Mouse (Mus musculus) spleen, adult 12 weeks (tissue): Measurements from ENCODE around the gene Cacna2d3.

ENCODE experiments used
- DNase-seq: peaks from one replicate; pipeline ENCODE4 v3.0.0; 2022; ENCODE audit warnings: low spot score

Gene Cacna2d3

DNA sequence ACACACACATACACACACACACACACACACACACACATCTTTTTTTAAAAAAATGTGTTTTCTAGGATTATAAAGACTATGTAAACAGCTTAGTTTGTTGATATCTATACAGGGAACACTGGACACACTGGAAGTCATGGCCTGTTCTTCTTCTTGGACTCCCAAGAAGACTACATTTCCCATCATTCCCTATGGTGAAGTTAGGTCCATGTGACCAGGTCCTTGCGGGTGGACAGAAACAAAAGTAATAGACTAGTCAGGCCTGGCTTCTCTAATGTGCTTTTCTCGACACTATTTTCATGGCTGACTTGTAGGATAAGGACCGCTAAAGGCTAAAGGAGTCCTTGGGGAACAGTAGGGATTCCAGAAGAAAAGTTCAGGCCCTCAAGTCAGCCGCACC lies 78.4 kb downstream of the Cacna2d3 start:
- DNase-seq = no peak

DNA sequence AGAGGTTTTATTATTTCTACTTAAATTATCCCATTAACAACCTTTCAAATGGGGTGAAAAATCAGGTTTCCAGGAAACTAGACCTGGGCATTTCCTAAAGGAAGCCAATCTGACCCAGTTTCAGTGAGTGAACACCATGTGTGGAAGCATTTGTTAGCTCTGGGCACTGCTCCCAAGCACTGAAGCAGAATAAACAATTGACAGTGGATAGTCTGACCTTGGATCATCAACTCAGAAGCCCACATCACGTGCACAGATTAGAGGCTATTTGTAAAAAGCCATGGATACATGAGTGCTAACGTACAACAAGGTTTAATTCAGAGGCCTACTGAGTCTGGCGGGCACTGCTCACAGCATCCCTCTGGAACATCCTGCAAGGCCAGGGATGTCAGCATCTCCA lies 82.4 kb downstream of the Cacna2d3 start:
- no peak for DNase-seq

DNA sequence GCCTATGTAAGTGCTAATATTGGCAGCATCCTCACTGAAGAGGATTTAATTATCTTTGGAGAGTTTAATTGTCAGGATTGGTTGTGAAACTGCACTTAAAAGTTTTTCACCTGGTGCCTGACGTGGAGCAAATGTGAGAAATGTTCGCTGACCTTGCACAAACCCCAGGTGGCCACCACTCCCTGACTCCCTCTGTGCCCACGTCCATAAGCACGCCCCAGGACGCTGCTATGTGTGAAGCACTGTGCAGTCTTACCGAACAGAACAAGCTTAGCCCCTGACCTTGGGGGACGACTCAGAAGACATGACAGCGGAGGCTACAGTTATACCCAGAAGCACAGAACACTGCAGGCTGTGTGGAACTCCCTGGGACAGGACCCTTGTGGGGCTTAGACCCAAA lies 93.5 kb downstream of the Cacna2d3 start:
- no peak for DNase-seq

DNA sequence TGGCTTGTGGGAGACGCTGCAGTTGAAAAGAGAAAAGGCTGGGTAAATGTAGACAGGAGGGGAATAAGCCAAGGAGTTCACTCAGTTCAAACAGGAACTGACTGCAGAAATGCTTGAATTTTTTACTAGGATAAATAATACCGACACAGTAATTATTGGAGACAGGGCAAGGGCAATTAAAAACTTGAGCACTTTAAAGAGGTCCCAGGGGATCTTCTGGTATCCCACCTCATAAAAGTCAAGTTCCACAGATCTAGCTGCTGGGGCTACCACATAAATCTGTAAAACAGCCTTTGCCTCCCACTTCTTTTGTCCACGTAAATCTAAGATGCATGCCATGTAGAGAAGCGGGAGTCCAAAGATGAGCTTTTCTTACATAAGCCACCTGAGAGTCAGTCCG lies 109.2 kb downstream of the Cacna2d3 start:
- no peak for DNase-seq

DNA sequence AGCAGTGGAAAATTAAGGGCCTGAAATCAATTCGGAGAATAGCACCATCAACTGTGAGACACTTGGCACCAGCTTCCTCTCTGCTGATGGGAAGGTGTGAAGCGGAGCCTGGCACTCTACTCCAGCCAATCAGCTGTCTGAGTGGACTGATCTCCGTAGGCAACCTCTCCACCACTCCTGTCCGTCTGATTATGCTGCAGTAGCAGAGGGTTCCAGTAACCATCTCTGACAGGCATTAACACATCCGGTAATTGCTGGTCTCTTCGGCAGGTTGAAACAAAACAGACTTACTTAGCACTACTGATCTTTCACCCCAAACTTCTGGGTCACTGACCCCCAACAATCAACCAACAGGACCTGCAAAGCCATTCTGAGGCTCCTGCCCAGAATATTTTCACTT lies 112.9 kb downstream of the Cacna2d3 start:
- DNase-seq = no peak

DNA sequence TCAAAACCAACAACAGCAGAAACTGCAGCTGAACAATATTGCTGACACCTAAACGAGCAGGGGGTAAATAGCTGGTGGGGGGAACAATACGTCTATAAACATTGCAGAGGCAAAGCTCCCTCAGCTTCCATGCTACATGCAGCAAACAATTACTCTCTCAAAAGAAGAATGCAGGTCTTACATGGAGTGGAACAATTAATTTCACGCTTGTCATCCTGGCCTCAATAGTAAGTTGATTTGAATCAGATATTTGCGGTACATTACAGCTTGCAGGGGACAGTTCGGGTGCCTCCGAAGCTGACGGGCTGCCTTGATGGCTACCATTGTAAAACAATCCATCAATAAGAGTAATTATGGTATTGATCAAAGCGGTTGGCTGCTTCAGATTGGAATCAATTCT lies 122.2 kb downstream of the Cacna2d3 start:
- no peak for DNase-seq

DNA sequence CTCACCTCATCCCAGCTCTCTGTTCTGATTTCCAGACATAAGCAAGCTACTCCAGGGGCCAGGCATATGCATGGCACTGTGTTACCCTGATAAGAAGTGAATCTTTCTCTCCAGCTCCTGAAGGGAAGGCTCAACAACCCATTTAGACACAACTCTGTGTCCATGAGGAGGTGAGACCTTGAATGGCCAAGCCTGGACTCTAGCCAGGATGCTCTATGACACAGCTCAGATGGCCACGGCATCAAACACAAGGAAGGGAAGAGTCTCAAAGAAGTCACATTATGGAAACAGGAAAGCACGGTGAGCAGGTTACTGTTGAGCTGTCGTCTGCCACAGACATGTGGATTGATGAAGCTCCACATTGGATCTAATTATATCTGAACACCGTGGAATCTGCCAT lies 128.8 kb downstream of the Cacna2d3 start:
- no peak for DNase-seq

DNA sequence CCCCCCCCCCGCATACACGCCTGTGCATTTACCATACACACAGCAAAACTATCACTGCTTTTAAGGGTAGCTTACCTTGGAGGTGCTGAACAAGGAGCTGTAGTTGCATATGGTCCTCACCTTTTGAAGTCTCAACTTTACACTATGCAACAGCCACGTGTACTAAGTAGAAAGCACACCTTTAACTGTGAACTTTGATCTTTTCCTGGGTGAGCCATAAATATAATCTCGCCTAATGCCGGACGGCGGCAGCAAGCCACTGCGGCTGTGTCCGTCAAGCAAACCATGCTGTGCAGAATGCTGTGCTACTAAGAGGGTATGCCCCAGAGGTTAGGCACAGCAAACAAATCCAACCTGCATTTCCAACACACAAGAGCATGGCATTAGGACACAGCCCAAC lies 132.0 kb downstream of the Cacna2d3 start:
- DNase-seq = no peak

DNA sequence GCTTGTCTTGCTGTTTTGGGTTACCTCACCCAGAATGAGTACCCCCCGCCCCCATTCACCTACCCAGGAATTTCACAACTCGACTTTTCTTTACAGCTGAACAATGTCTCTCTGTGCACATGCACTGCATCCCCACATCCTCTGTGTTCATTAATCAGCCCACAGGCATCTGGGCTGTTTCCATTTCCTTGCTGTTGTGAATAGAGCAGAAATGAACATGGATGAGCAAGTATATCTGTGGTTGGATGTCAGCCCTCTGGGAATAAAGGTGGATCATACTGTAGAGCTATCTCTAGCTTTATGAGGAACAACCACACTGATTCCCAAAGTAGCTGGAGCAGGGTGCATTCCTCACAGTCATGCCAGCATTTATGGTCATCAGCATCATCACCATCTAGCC lies 139.7 kb downstream of the Cacna2d3 start:
- no peak for DNase-seq

DNA sequence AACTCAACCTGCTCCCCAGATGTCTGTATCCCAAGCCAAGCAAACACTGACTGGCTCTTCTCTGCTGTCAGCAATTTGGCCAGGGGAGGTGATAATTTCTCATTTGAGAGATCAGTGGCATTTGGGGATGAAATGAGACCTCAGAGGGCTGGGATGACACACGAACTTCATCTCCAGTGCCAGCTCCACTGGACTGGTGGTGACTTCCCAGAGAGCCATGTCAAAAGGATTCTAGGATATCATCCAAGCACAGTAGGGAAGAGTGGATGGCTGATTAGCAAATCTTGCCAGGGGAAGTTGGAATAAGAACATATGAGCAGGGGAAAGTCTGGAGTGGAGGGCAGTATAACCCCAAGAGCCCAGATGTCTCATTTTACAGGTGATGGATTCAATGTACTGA lies 143.9 kb downstream of the Cacna2d3 start:
- no peak for DNase-seq

DNA sequence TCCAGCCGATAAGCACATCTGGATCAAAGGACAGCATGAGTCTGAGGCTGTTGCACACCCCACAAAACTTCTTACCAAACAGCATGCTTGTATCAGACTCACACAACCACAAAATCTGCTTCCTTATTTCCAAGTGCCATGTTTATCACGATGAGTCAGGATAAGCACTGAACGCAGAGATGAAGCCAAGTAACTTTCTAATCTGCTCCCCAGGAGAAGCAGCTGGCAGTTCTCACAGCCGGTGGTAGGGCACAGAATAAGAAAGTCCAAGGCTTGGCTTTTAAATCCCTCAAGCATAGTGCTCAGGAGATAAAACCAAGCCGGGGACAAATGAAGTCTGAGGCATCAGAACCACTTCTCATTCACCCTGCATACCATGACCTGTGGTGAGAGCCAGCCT lies 146.1 kb downstream of the Cacna2d3 start:
- no peak for DNase-seq

DNA sequence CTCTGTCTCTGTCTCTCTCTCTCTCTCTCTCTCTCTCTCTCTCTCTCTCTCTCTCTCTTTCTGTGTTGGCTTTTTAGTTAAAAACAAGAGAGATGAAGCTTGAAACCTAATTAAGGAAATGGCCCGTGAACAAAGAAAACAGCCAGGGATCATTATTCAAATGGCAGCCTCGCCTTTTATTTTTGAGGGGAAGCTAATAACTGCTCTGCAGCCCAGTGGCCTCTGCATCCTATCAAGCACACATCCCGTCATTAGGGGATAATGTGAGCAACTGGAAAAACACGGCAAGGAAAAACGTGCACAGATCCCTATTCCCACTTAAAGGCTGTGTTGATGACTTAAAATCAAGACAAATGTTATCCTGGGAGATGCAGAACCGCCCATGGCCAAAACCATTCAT lies 159.0 kb downstream of the Cacna2d3 start:
- DNase-seq = no peak

DNA sequence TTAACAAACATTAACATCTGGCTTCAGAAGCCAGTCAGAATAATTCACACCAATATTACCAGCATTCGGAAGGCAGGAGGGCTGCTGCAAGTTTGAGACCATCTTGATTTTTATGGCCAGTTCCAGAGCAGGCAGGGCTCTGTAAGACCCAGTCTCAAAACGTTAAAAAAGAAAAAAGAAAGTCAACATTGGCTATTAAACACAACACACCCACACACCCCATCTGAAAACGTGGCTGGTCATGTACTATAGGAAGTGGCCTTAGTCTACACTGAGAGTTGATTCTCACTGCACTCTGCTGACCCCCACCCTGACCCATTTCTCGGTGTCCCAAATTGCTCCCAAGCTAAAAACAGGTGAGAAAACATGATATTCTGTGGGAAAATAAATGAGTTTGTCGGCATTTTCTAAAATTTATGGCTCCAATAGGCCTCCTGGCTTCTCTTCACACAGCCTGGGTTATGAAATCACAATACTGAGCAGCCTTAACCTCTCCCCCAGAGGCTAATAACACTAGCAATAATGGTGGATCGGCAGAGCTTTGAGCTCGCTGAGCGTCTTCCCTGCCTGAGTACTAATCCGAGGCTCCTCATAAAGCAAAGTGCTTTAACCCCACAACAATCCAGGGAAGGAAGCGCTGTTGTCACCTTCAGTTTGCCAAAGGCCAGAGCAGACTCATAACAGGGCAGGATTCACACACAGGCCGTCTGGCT lies 160.4 kb downstream of the Cacna2d3 start:
- DNase-seq = no peak

DNA sequence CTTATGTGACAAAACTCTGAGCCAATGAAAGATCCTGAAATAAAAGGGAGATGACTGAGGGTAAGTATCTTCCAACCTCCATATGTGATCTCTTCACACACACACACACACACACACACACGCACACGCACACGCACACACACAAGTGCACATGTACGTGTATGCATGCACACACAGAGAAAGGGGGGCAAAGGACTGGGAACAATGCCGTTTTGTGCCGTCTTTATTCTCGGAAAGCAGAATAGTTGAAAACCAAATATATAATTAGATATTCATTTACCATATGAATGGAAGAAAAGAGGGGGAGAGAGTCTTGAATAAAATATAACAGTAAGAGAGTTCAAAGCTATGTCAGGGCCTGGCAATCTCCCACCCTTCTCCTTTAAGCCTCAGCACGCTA lies 163.2 kb downstream of the Cacna2d3 start:
- no peak for DNase-seq

DNA sequence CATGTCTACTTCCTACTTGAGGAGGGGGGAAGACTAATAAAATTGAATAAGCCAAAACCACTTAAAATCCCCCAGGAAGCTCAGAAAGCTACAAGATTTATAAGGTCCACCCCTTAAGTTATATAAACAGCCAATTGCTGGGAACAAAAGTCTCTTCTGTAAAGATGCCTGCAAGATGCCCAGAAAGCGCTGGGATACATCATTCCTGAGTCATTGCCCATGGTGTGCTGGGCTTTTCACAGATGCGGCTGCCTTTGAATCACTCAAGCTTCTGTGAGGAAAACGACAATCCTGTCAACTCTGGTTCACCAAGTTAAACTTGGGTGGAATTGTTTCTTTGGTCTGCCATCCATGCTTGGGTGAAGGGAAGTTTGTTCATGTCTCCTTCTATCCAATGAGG lies 165.5 kb downstream of the Cacna2d3 start:
- DNase-seq = no peak

DNA sequence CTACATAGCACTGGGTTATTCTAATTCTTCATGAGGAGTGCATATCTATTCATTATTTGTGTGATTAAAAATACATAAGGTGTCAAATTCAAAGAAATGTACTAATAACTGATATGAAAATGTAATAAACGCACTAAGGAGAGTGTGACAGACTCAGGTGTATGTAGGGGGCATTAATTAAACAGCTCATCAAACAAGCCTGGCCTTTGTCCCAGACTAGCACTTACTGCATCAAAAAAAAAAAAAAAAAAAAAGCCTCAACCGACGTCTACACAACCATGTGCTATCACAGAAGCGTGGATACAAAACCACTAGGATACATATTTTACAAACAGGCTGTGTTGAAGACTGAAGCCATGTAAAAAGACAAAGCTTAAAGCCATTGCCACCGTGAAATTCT lies 169.2 kb downstream of the Cacna2d3 start:
- DNase-seq = no peak

DNA sequence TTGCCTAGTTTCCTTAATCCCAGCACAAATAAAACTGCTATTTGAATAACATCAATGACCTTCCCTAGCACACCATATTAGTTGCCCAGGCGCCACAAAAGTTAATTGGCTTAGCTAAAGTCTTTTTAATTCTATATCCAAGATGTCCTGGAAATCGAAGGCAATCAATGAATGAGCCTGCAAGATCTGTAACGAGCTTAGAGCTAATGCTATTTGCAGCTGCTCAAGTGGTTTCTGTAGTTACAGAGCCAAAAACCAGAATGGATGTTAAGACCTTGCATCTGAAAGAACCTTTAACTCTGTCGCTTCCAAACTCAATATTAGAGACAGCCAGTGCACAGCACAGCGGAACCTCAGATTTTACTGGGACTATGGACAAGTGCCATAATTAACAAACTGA lies 173.0 kb downstream of the Cacna2d3 start:
- DNase-seq = no peak

DNA sequence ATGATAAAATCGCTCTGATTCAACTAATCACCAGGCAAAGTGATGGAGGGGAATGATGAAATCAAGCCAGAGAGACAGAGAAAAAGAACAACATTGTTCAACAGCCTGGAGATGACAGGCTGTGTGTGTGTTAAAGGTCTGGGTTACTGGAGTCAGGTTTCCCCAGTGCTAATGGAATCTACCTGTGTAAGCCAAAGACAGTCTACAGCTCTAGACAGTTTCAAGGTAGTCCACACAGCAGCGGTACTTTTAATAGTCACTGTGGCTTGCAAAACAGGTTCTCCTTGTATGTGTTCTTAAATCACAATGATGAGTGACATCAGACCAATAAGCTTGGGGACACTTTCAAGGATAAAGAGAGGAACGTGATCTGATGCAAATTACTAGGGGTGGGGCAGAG lies 191.1 kb downstream of the Cacna2d3 start:
- DNase-seq = no peak

DNA sequence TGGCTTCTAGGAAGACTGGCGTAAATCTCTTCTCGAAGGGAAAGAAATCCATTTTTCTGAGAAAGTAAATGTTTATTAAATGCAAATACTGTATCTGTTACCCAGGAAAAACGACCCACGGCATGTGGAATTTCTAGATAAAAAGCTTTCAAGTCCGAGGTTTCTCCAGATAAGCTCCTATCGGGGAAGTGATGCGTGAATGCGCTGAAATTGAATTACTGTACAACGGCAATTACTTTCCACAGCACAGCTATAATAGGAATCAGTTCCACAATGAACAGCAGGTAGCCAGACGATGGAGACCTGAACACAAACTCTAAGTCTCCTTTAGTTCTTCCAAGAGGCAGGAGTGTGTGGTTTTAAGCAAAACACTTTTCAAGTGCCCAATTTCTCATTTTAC lies 193.0 kb downstream of the Cacna2d3 start:
- DNase-seq = no peak

DNA sequence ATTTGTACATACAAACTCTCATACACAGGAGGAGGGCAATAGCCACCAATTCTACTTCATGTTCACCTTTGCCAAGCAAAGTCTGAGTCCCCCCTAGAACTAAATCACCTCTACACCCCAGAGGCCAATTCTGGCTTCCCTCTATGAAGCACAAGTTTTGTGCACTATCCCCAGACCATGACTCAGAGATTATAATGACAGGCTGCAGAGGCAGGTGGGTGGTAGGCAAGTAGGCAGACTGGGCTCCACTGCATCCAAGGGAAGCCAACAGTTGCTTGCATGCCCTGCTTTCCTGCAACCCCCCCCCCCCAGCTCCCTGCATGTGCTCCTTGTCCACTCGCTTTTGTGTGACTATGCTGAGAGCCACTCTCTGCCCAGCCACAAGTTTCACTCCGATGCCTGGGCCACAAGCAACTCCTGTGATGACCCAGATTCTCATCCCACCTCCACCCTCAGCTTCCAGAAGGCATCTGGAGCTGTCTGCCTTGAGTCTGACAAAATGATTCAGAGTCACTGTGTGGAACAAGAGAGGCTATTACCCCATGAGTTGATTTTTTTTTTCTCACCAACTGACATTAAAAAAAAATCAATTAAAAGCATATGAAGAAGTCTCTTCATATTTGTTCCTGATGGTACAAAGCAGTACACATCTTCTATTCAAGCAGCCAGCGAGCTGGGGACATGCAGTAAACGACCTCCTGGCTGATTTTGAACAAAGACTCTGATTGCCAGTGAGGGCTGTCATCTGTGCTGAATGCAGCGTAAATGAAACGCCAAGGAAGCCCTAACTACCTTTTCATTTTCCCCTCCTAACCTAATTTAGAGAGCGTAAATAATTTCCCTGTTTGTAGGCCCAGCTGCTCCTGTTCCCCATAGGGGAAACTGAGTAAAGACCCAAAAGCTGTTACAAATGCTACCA lies 201.7 kb downstream of the Cacna2d3 start:
- DNase-seq = no peak

DNA sequence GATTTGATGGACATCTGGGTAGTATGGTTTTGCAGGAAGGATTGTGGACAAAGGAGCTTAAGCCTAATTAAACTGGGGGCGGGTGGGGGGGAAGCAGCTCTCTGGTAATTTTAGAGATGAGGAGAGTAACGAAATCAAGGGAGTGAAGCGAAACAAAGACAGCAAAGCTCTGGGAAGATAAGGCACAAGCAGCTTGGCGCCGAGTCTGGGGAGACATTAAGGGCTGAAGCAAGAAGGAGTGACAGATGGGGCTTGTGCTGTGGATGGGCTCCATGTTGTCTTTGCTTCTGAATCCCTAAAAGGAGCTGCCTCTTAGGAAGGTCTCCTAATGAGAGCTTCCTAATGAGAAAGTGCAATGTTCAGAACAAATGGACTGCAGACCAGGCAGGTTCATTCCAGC lies 219.0 kb downstream of the Cacna2d3 start:
- no peak for DNase-seq

DNA sequence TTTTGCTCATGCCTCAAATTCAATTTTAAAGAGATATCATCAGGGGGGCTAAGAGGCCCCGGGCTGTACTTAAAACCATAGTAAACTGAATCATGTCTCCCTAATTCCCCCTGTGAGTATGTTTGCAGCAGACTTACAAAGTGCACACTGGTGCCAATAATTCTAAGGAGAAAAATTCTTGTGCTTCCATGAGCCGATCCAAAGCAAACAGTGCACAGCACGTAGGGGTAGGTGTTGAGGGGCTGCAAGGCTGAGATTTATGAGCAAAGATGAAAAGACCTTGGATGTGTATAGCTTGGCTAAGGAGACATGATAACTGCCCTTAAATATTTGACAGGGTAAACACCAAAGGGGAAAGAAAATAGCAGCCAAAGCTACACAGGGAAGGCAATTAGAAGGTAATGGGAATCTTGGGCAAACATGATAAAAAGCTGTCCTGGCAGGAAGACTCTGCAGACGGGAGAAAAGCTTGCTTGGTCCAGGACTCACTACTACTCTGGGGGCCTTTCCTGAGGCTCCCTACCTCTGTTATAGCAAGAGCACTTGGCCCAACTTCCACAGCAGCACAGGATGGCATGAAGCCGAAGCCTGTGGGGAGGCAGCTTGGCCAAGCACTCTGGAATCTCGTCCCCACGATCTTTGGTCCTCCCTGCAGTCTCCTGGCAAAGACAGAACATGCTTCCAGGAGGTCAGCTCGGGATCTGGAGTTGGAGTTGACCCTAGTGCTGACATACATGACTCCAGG lies 222.9 kb downstream of the Cacna2d3 start:
- DNase-seq = no peak

DNA sequence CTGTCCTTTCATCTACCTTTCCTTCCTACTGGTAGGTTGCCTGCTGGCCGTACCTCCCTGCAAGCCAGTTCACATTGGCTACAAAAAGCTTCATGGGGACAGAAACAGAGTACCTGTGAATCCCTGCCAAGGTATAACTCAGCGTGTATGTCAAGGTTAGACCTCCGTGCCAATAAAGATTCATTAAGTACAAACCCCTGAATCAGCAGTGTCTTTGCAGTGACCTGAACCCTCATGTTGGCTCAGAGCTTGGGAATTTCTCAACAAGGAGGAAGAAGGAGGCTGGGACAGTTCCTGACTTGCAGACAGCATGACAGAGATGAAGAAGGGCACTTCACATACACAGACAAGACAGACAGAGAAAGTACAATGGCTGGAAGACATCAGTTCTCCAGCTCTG lies 225.1 kb downstream of the Cacna2d3 start:
- DNase-seq = no peak
